Mouse (Mus musculus) neutrophil, adult 65 days (primary cell): ENCODE data around the gene Eif2b4. TPM values are rescaled to one million over a fixed set of nuclear protein-coding genes. Genes with fewer than 3 reads are reported as not detected.

Experiments used
- total RNA-seq: library from RNA; stranded (reverse); gene quantifications from 2 replicates; pipeline ENCODE4 v1.2.4, GENCODE M21; 2023

Gene Eif2b4
- total RNA-seq, result 16.3 and 17.5 TPM in 2 replicates

DNA sequence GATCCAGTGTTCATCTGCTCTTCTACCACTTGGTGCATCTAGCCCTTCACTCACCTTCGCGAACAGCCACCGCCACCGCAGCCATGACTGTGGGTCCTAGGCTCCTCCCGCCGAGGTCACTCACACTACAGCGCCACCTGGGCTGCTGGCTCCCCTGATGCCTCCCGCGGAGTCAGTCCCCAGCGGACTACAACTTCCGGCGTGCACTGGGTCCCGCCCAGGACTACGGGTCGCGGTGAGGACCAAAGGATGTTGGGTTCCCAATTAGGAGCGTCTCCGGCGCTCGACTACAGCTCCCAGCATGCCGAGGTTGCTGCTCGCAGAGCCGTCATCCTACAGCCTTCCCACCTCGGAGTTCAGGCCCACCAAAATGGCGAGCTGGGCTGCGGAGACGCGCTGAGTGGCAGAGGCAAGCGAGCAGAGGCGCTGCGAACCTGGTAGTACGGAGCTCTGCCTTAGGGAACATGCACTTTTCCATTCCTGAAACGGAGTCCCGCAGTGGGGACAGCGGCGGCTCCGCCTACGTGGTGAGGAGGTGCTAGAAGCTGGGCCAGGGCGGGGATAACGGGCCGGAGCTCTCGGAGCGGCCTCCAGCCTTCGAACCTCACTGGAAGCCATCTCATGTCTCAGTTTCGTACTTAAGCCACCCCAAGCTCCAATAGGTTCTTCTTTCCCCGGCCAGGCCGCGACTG is at the start of gene Eif2b4, which contains the start of gene Snx17:
Gene Eif2b4 (minus strand): TSS at position 492 of the 692 bp plus-strand sequence.
Gene Snx17 (plus strand): TSS at position 289 of the 692 bp plus-strand sequence.

DNA sequence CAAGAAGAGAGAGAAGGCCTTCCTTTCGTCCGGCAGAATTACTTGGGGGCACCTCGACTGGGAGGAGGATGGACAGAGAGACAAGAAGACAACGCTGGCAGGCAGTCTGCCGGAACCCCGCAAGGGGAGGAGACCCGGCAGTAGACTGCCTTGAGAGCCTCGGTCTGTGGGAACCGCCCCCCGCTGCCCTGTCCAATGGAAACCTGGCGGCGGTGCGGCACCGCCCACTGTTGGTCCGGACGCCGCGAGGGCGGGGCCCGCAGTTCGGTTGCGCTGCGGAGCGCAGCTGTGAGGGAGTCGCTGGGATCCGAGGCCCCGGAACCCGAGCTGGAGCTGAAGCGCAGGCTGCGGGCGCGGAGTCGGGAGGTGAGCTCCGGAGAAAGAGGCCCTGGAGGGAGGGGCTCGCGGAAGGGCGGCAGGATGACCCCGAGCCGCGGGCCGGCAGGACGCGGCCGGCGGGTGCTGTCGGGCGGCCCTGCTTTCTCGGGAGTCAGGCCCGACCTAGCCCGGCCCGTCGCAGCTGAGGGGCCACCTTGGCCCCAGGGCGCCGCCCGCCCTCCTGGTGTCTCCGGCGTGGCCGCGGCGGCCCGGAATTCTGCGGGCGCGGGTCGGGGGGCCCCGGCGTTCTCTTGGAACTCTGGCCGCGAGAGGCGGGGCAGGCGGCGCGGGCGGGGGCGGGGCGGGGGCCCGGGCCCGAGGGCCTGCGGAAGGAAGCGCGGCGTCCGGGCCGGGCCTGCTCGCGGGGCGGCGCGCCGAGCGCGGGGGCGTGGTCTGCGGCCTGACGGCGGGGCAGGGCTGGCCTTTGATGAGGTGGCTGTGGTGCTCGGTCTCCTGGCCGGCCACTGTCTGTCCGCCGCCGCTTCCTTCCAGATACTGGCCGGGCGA is 47.6 kb upstream of the Eif2b4 start, which contains the start of the genes Nrbp1 and Gm9970:
Gene Nrbp1 (plus strand): TSS at position 228 of the 885 bp plus-strand sequence.
Gene Gm9970 (minus strand): TSS at position 596 of the 885 bp plus-strand sequence.

DNA sequence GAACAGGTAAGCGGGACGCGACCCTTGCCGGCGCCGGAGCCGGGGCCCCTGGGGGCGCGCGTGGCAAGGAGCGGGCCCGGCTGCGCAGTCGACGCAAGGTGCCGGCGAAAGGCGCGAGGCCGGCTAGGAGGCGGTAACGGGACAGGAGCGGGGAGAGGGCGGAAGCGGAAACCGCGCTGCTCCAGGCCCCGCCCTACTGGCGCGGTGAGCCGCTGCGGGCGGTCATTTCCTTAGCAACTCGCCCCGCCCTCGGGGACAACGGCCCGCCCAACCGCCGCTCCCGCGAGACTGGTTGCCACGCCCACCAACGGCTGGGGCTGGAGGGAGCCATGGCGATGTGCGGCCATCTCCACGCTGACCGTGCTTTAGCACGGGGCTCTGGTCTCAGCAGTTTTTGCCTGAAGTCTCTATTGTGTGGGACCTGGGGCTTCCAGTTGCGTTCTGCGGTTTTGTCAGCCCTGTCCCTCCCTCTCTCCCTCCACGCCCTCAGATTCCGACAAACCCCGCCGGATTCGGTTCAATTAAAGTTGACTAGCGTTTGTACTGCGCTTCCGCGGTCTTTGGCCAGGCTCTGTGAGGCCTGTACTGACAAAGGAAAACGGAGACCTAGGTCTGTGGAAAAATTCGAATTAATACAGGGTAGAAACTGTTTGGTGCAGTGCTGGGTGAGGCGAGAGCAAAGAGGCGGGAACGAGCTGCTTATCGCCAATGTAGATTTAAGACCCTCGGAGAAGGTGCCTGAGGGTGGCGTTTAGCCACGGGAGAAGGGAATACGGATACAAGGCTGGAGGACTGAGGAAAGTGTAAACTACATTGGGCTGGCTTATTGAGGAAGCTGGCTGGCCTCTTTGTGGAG is 27.4 kb upstream of the Eif2b4 start, which contains the start of gene Ppm1g:
Gene Ppm1g (minus strand): TSS at position 240 of the 856 bp plus-strand sequence.

DNA sequence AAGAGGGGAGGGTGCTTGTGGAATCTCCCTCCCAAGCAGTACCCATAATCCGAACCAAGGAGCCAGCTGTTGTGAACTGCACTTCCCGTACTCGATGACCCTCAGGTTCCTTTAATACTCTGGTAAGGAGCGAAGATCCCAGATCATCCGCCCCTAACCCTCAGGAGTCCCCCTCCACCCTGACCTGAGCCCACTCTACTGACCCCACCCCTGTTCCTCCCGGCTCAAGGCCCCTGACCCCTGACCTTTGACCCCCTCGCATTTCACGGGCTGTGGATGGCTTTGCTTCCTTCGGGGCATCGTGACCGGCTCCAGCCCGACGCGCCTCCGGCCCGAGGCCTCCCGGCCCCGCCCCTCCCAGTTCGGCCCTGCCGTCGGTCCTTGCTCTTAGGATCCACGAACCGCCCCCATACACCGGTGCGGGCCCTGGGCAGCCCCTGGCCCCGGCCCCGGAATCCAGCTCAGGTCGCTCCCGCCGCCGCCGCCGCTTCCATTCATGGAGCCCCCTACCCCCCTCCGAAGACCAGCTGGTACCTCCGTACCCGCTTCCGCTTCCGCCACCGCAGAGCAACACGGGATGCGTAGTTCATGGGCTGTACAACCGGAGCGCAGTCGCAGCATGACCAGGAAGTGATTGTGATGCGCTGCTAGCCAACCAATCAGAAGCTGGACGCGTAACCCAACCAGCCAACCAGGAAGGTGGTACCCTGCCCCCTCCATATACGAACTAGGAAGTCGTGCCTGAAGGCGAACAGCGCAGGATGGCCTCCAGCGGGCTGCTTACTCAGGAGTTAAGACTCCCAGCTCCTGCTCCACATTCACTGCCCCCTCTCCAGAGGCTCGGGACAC is 8.7 kb upstream of the Eif2b4 start, which contains the start of gene Zfp513:
Gene Zfp513 (minus strand): TSS at position 562 of the 849 bp plus-strand sequence.

DNA sequence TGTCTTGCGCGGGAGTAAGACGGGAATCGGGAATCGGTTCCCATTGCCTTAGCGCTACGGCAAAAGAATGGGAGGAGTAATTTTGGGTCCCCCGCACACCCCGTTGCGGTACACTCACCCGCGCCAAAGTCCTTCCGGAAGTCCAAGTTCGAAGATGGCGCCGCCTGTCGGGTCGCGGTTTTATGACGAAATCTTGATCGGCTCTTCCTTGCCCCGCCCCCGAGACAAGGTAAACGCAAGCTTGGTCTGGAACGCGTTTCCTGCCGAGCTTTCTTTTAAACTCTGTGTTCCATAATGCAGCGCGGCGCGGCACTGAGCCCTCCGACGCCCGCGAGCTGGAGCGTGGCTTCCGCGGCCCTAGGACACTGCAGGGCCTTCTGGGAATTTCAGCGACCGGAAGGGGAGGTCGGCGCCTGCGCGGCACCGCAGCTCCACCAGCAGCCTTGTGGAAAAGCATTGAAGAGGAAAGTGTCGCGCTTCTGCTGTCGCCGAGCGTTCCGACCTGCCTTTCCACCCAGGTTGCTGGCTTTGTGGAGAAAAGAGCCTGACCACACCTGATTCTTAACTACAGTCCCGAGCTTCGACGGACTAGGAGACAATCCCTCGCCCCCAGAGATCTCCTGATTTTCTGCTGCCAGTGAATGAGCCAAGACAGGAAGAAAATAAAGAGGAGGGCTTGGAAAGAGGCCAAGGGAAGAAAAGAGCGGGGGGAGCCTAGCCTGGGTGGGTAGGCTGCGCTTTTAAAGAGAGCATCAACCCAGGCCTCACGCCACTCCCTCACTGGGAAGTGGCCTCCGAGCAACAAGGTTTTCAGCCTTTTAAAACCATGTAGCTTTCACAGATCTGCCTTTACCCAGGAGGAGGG is 13.2 kb downstream of the Eif2b4 start, which contains the start of the genes Gm29609 and Gtf3c2:
Gene Gm29609 (minus strand): TSS at position 146 of the 865 bp plus-strand sequence.
Gene Gtf3c2 (minus strand): TSS at position 379 of the 865 bp plus-strand sequence.

DNA sequence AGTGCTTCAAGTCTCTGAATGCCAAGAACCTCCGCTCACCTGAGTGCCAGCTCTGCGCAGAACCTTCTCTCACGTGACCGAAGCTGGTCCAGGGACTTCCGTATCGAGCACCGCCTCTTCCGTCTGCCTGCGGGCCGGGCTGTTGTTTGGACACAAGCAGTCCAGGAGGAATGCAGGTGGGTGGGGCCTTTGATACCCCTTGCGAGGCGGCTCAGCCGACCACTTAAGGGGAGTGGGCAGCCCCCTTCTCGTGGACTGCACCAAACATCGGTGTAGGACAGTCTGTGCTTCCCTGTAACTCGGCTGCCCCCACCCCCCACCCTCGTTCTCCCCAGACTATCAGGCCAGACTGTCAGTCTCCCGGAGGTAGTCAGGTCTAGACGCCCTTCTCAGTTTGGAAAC is 39.1 kb downstream of the Eif2b4 start, which contains the start of gene Mpv17:
Gene Mpv17 (minus strand): TSS at position 100 of the 402 bp plus-strand sequence.

DNA sequence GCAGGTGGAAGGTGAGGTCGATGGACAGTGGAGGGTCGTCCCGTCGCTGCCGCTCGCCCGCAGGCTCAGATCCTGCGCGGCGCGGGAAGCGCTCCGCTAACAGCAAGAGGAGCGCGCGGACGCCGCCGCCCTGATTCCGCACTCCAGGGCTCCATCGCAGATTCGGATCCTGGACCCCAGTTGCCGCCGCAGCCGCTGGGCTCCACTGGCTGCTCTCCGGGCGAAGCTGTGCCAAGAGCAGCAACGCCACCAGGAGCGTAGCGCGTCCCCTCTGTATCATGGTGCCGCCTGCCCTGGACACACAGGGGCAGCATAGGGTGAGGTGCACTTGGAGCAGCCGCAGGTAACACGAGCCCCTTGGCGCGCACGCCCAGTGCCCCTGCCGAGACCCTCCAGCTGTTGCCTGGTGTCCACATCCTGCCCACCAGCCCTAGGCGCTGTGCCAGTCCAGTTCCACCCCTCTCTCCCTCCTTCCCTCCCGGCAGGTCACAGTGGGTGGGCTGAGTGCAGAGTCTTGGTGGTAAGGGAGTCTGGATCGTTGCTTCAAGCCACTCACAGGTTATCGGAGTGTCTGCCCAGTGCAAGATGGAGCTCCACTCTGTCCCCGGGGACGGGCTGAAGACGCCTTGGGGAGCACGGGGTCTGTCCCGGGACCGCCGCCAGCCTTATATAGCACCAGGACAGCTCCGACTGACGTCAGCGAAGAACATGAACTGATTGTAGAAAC is 54.8 kb downstream of the Eif2b4 start, which contains the start of gene Ucn:
Gene Ucn (minus strand): TSS at position 589 of the 727 bp plus-strand sequence.

Other genes with a start within 250 kb of the Eif2b4 start
- gene Cgref1, start 247.8 kb downstream of the Eif2b4 start, total RNA-seq, result 0.98 TPM in 1 of 2 replicates, not detected in the other
- gene Preb, start 233.1 kb downstream of the Eif2b4 start, total RNA-seq, result 430 and 600 TPM in 2 replicates
- not detected in 2 replicates for gene Tcf23, start 224.8 kb downstream of the Eif2b4 start, total RNA-seq
- gene Atraid, start 145.1 kb downstream of the Eif2b4 start, total RNA-seq, result 11.6 and 17.1 TPM in 2 replicates
- gene Slc5a6, start 144.5 kb downstream of the Eif2b4 start, total RNA-seq, result 2.4 and 3.3 TPM in 2 replicates
- gene Cad, start 138.7 kb downstream of the Eif2b4 start, total RNA-seq, result 8.2 and 20.3 TPM in 2 replicates
- gene Dnajc5g, start 87.1 kb downstream of the Eif2b4 start, total RNA-seq, result not detected in 2 replicates
- not detected in 2 replicates for gene Slc30a3, start 85.2 kb downstream of the Eif2b4 start, total RNA-seq
- gene Trim54, start 76.7 kb downstream of the Eif2b4 start, total RNA-seq, result not detected in 2 replicates
- not detected in 2 replicates for gene Ucn, start 54.6 kb downstream of the Eif2b4 start, total RNA-seq
- gene Mpv17, start 39.2 kb downstream of the Eif2b4 start, total RNA-seq, result 7.0 and 7.6 TPM in 2 replicates
- 0.93 and 2.1 TPM in 2 replicates for gene Gm29609, start 13.5 kb downstream of the Eif2b4 start, total RNA-seq
- gene Gtf3c2, start 13.3 kb downstream of the Eif2b4 start, total RNA-seq, result 88.6 and 97.9 TPM in 2 replicates
- gene Snx17, start 203 bp downstream of the Eif2b4 start, total RNA-seq, result 52.6 and 61.7 TPM in 2 replicates
- 29.5 and 34.6 TPM in 2 replicates for gene Zfp513, start 8.9 kb upstream of the Eif2b4 start, total RNA-seq
- gene Ppm1g, start 27.3 kb upstream of the Eif2b4 start, total RNA-seq, result 69.4 and 76.5 TPM in 2 replicates
- gene Nrbp1, start 47.4 kb upstream of the Eif2b4 start, total RNA-seq, result 228 and 242 TPM in 2 replicates
- gene Gm9970, start 47.8 kb upstream of the Eif2b4 start, total RNA-seq, result 0.79 TPM in 1 of 2 replicates, not detected in the other
- gene Krtcap3, start 58.3 kb upstream of the Eif2b4 start, total RNA-seq, result 7.4 and 9.2 TPM in 2 replicates
- gene Ift172, start 97.7 kb upstream of the Eif2b4 start, total RNA-seq, result 4.3 and 7.5 TPM in 2 replicates
- not detected in 2 replicates for gene Fndc4, start 102.7 kb upstream of the Eif2b4 start, total RNA-seq
- not detected in 2 replicates for gene Gckr, start 104.0 kb upstream of the Eif2b4 start, total RNA-seq